Mouse (Mus musculus) kidney, postnatal 14 days (tissue): Measurements from ENCODE around the gene Lin37.

Source experiments
- DNase-seq: peaks from one replicate; pipeline ENCODE4 v3.0.0; 2022; ENCODE audit warnings: mixed read lengths

The Lin37 gene

GRCm38 (mm10) chr7:30559443-30559954 lies at the start of gene Lin37:
Gene Lin37 (minus strand): TSS chr7:30559838.
- DNase-seq, result peak; percentile 99

- DNase-seq, result no peak
These were observed 48.8 kb upstream of the Lin37 start for GRCm38 (mm10) chr7:30608476-30608875.

GRCm38 (mm10) chr7:30607706-30608309 lies 48.2 kb upstream of the Lin37 start:
- peak; percentile 74 for DNase-seq

GRCm38 (mm10) chr7:30604944-30605343 lies 45.3 kb upstream of the Lin37 start:
- DNase-seq, result no peak

GRCm38 (mm10) chr7:30604424-30604823 lies 44.8 kb upstream of the Lin37 start:
- DNase-seq, result no peak

- peak; percentile 79 for DNase-seq
These were observed 42.9 kb upstream of the Lin37 start for GRCm38 (mm10) chr7:30602583-30602982.

GRCm38 (mm10) chr7:30600651-30601050 lies 41.0 kb upstream of the Lin37 start:
- peak; percentile 64 for DNase-seq

GRCm38 (mm10) chr7:30599933-30600353 lies 40.3 kb upstream of the Lin37 start:
- peak; percentile 97 for DNase-seq

GRCm38 (mm10) chr7:30598786-30599185 lies 39.1 kb upstream of the Lin37 start, which contains the start of gene Zbtb32:
Gene Zbtb32 (minus strand): TSS chr7:30598909.
- DNase-seq, result no peak

GRCm38 (mm10) chr7:30596811-30597210 lies 37.2 kb upstream of the Lin37 start:
- DNase-seq, result no peak

GRCm38 (mm10) chr7:30596093-30596492 lies 36.5 kb upstream of the Lin37 start:
- DNase-seq, result no peak

- DNase-seq, result no peak
These were observed 34.9 kb upstream of the Lin37 start for GRCm38 (mm10) chr7:30594510-30595024.

- no peak for DNase-seq
These were observed 34.2 kb upstream of the Lin37 start for GRCm38 (mm10) chr7:30593579-30594509.

GRCm38 (mm10) chr7:30592772-30593423 lies 33.3 kb upstream of the Lin37 start:
- no peak for DNase-seq

GRCm38 (mm10) chr7:30591605-30591951 lies 31.9 kb upstream of the Lin37 start:
- no peak for DNase-seq

- DNase-seq, result no peak
These were observed 31.4 kb upstream of the Lin37 start for GRCm38 (mm10) chr7:30590927-30591604.

GRCm38 (mm10) chr7:30589435-30590301 lies 30.0 kb upstream of the Lin37 start:
- DNase-seq, result peak; percentile 89

GRCm38 (mm10) chr7:30588676-30589434 lies 29.2 kb upstream of the Lin37 start, which contains the start of gene Kmt2b:
Gene Kmt2b (minus strand): TSS chr7:30588726.
- DNase-seq, result peak; percentile 98

- no peak for DNase-seq
These were observed 28.4 kb upstream of the Lin37 start for GRCm38 (mm10) chr7:30587842-30588667.
